Mouse (Mus musculus) left cerebral cortex, postnatal 36 days (tissue): ENCODE data around the gene Swap70. TPM values are rescaled to one million over a fixed set of nuclear protein-coding genes. Genes with fewer than 3 reads are reported as not detected.

Experiments
- DNase-seq, 2 experiments: peaks; one replicate each; pipeline ENCODE4 v3.0.0; 2021 to 2022; ENCODE audit warnings: low spot score in 2 of 2, mixed read lengths in 1 of 2
- intact Hi-C: fragments of 180-260 bp; cut with DNase I; formaldehyde crosslinking; loops from one replicate; pipeline ENCODE4 v1.15.1; 2025
- total RNA-seq, 2 experiments: library from RNA; stranded (reverse); gene quantifications; 2 replicates each; pipeline ENCODE4 v1.2.3; 2021

Swap70 gene
- total RNA-seq, 2 experiments from 2014 or later: 11.0 to 13.7 TPM

DNA sequence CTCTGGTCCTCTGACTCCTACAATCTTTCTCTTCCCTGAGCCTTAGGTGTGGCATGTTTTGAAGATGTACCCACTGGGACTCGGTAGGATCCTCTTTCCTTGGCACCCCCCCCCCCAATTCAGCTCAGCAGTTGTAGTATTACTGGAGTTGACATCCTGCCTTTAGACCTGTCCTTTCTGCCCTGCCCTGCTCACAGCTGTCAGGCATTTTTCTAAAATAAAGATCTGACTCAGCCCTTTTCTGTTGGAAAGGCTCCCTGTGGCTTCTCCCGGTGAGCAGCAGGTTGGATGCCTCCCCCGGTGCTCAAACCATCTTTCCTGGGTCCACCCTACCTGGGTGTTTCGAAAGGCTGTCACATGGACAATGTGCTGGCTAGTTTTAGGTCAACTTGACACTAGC is 68.1 kb downstream of the Swap70 start:
- DNase-seq: no peak
- intact Hi-C loops: loop anchor here (5.0 to 10.0 kb wide), 2 partner anchors 255 to 358 kb away; no protein-coding TSS in a partner anchor

DNA sequence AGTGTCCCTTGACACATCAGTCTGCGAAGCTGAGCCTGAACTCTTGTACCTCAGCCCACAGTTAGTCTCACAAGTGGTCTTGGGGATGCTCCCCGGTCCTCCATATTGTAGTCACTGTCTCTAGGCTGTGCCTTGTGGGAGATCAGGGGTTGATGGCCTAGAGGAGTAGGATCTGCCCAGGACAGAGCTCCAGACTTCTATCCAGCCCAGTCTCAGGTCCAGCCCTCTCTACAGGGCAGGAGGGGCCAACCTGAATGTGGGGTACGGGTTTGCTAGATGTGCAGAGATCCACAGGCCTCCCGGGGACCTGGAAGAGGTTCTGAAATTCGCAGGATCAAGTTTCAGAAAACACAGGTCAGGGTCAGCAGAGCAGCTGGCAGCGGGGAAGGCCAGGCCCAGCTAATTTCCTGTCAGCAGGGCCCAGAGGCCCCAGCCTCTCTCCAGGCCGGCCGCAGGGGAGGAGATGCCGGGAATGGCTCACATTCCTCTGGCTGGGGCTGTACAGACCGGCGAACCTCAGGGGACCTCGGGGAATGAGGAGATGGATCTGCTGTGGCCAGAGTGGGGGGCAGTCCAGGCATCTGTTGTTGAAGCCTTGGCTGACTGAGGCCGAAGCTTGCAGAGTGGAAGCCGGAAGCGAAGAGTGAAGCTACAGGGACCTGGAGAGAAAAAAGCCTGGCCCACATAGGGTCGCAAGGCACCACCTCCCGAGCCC is 75.5 kb downstream of the Swap70 start:
- intact Hi-C loops: no loop called here
- no peak for DNase-seq

DNA sequence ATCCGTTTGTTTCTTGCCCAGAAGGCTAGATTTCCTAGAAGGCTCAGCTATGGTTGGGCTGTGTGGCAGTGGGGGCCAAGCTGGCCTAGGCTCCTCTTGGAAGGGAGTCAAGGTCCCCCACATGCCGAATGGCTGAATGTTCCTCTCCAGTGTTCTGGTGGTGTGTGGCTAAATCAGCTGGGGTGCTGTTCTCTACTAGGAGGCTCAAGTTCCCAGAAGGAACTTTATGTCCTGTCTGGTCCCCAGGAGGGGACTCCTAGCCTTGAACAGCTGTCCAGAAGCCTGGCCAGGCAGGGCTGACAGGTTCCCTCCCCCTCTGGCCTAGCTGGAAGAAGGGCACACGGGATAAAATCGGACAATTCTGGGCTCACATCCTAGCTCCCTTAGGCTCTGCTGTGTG is 76.1 kb downstream of the Swap70 start:
- no peak for DNase-seq
- intact Hi-C loops: no loop called here

DNA sequence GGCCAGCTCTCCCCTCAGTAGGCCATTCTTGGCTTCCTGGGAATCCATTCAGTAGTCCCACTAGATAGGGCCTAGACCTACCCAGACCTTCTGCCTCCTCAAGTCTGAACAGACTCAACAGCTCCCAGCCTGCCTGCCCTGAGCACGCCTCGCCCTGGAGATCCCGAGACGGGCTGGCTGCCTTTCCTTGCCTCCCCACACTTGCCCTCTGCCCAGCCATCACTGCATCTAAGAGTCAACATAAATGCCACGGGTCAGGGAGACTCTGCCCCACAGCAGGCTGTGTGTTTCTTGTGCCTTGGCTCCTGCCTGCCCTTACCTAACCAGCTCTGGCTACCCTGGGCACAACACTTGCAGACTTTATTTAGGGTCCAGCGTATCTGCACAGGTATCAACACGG is 76.6 kb downstream of the Swap70 start:
- intact Hi-C loops: no loop called here
- DNase-seq: no peak

DNA sequence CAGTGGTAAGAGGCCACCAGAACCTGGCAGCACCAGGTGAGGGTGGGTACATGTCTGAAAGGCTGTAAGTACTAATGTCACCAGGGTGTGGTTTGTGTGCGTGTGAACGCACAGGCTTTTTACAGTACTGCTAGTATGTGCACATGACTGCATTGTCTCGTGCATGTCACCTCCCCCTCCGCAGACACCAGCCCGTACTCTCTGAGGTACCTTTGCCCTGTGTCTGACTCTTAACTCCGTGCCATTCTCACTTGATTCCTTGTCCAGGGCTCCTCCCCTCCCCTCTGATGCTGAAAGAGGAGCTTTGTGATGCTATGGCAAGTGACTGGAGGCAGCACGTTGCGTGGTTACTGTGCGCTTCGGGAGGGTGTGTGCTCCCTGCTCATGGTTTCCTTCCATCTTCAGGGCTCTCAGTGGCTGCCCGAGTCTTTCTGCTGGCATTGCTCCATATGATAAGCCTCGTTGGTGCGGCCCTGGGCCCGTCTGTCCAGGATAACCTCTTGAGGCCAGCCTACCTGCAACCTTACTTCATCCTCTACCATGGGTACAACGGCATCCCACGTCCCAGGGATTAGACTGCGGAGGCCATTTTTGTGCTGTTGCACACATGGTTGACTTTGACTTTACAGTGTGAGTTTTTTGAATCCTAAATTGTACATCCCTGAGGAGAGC is 77.4 kb downstream of the Swap70 start:
- DNase-seq: no peak
- intact Hi-C loops: no loop called here

DNA sequence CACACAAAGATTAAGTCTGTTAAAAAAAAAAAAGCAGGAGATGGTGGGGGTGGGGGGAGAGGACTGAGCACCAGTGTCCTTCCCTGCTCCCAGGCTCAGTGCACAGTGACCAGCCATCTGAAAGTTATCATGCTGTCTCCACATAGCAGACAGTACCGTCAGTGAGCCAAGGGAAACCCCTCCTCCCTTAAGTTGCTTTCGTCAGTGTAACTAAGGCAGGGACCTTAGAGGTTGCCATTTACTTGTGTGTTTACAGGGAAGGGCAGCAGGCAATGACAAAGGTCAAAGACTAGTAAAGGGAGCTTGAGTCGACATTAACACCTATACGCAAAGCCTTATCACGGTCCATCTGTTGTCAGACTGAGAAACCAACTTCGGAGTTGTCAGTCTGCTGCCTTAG is 81.4 kb downstream of the Swap70 start:
- intact Hi-C loops: no loop called here

DNA sequence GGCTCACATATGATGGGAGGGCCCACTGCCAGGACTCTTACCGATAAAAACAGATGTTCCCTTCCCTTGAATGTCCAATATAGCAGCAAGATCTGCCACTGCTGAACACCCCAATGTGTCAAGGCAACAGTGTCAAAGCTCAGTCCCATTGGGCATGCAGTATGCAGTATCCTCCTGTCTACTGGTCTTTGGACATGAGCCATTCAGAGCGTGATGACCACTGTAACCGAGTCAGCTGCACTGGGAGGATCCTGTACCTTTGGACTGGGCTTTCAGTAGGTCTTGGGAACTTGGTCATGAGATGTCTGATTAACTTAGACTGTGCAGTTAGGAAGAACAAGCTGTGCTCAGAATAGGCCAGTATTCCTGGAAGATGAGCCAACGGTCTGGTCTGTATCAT is 84.0 kb downstream of the Swap70 start:
- no peak for DNase-seq
- intact Hi-C loops: no loop called here

More for the DNA sequence above, 81.4 kb downstream of the Swap70 start:
- no peak for DNase-seq

DNA sequence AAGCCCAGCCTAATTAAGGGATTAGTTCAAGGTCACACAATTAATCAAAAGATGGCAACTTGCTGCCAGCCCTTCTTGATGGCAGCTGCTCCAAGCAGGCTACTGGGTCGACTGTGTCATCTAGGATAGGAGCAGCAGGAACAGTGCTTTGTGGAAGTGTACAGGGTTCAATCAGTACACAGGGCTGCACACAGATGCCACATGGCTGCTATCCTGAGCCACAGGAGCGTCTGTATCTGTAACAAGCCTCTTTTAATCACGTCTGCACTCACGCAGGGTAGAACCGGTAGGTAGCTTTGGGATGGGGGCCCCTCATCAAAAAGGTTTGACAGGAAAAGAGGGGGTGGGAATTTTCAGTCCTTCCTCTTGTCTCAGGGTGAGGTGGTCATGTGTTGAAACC is 84.8 kb downstream of the Swap70 start:
- intact Hi-C loops: no loop called here
- no peak for DNase-seq

DNA sequence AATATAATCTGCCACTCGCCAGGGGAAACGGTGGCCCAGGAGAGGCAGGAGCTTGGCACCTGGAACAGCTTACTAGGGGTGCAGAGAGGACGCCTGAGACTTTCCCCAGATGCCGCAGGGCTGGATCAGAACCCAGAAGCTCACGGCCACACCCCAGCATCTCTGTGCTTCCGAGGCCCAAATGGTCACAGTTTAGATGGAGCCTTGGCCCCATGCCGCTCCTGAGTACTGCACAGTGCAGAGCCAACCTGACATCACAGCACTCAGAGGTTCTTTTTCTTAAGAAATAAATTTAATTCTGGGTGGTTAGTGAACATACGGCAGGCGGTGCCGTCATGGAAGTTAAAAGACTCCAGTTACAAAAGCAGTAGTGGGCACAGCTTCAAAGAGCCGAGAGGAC is 86.2 kb downstream of the Swap70 start:
- intact Hi-C loops: no loop called here
- no peak for DNase-seq

DNA sequence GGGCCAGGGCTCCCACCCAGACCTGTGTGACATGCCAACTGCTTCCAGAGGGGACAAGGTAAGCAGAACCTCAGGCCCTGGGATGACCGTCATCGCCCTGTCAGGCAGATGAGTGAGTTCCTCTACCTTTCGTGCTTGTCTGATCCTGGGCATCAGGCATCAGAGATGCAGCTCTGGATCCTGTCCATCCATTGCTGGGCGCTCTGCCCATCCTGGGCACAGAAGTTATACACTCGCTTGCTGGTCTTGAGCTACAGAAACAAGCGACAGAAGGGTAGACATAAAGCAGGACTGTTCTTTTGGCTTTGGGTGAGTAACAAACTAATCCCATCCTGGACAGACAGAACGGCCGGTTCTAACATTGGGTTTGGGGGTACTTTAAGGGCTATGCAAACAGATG is 87.7 kb downstream of the Swap70 start:
- intact Hi-C loops: no loop called here
- no peak for DNase-seq

DNA sequence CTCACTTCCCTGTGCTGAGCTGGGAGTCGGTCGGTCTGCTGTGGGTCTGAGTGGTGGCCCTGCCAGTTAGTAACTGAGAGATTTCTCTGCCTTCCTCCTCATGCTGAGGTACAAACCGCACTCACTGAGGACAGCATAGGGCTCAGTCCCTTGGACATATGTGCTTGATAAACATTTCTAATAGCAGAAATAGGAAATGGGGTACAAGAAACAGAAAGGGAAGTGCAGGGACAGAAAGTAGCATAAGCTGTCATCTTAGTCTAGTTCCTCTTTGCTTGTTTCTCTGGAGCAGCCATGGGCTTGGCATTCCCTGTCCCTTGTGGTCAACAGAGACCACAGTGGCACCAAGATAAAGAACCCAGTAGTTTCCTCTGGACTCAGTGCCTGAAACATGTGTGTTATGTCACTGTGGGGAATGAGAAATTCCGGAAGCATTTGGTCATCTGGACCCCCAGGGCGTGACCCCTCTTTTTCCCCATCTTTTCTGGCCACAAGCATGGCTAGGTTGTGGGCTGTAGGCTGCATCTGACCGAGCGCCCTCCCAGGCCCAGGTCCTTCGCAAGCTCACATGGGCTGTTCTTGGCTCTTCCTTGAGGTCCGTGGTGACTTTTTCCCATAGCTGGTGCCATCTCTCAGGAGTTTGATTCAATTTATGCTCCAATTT is 92.0 kb downstream of the Swap70 start:
- intact Hi-C loops: no loop called here

DNA sequence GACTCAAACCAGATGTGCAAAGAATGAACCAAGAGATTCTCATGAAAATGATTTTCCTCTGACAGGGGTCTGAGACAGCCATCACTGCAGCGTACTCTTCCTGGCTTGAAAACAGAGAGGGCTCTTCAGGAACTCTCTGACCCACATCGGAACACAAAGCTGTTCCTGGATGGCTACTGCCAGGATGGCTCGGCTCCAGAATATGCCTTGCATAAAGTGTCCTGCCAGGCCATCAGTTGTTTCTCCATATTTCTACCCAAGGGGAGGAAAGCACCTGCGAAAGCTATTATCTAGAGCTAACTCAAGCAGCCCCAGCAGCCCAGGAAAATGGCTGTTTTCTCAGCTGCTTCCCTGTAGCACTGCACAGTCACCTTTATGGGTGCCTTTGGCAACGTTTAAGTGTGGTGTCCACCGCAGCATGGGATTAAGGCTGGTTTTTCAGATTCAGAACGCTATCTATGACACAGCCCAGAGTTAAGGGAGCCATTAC is 92.9 kb downstream of the Swap70 start:
- no peak for DNase-seq
- intact Hi-C loops: no loop called here

More for the DNA sequence above, 92.0 kb downstream of the Swap70 start:
- no peak for DNase-seq

DNA sequence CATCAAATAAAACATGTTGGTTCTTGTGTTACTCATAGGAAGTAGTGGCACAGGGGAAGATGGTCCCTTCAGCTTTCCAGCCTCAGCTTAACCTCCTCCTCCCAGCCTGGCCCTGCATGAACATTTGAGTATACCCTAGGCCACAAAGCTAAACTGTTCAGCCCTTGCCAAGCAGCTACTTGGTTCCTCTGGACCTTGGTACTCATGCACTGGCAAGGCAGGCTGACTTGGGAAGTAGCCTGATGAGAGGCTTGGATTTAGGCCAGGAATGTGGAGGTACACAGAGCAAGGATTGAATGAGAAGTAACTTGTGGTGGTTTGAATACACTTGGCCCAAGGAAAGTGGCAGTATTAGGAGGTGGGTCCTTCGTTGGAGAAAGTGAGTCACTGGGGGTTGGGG is 93.8 kb downstream of the Swap70 start:
- intact Hi-C loops: no loop called here
- DNase-seq: no peak

DNA sequence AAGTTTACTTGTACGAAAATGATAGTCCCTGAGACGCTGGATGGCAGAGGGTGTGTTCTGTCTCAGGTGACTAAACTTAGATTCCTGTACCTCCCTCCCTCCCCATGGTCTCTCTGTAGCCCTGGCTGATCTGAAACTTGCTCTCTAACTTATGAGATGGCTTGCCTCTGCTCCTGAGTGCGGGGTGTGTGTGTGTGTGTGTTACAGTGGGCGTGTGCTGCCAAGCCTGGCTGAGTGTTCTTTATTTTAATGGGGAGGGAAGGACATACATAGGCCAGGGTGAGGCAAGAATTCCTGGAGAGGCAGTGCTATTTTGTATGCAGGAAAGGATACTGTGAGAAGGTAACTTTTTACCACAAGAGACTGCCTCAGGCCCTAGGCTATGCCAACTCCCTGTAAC is 95.9 kb downstream of the Swap70 start:
- intact Hi-C loops: no loop called here
- DNase-seq: no peak

DNA sequence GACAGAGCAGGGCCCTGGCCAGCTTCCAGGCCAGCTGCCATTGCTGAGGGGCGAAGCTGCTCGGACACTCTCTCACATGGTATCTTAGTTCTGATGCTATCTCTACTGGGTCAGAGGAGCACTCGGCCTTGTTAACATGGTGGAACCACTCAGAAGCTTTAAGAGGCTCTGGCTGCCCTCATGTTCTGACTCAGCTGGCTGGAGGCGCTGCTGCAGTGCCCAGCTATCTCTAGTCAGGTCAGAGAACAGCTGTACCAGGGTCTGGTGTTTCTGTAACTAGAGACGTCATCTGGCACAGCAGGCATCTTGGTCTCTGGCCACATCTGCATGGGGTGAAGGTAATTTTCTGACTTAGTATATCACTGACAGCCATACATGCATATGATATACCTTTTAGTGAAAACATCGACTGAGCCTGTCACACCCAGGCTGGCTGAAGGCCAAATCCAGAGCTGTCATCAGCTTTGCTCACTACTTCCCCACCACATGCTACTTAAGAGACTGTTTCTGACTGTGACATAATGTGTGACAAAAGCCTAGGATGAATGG is 97.5 kb downstream of the Swap70 start:
- intact Hi-C loops: no loop called here
- no peak for DNase-seq

DNA sequence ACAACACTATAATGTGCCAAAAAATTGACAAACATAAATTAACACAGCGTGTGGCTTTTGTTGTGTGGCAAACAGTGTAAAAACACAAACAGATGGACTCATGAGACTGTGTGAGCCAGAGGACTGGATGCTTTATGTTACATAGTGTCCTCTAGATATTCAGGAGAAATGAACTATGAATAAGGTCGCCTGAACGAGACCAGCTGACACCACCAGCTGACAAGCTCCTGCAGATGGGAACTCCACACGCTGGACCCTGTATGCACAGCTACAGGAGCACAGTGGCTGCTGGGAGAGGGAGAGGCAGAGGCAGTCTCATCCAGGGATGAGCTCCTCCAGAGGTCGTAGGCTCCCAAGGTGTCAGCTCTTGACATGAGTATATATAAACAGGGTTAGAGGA is 99.6 kb downstream of the Swap70 start:
- no peak for DNase-seq
- intact Hi-C loops: no loop called here

DNA sequence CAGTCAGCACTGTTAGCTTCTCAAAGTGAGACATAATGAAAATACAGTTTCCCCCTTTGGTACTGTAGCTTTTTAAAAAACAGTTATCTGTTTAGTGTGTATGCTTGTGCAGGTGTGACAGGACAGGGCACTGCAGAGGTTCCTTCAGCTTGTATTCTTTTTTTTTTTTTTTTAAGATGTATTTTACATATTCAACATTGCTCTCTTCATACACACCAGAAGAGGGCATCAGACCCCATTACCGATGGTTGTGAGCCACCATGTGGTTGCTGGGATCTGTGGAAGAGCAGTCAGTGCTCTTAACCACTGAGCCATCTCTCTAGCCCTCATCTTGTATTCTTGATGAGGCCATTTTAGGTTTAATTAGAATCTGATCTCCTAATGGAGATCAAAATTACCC is 103.3 kb downstream of the Swap70 start:
- intact Hi-C loops: no loop called here
- DNase-seq: no peak

DNA sequence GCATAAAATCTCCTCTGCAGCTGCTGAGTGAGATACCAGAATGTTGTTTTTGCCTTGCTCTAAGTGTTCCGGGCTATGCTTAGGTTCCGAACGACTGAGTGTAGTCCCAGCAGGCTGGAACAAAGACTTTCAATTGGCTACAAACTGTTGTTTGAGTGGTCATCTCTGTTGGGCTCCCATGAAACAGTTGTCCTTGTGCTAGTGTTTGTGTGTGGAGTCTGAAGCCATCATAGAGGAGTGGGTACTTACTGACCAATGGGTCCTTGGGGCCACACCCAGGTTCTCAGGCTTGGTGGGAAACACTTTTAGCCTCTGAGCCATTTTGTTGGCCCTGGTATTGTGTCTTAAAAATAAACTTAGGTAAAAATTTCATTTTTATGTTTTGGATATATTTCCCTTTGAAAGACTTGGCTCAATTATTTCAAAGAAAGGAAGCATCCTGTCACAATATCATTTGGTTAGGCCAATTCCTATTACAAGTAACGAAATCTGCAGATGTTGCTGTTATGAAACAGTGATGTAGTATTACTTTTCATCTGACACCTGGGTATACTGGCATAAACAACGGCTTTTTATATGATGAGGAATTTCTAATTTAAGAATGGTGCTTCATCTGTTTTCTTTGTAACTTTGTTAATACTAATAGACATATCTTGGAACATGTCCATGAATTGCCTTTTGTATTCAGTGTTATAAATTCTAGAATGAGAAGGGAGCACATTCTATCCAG is 104.0 kb downstream of the Swap70 start:
- intact Hi-C loops: no loop called here
- DNase-seq: no peak
